Mouse (Mus musculus): ENCODE data around the gene Gbp4.

GRCm38 (mm10) chr5:105146447-105146846 lies 7.1 kb upstream of the Gbp4 start:
- no peak for TF ChIP-seq CTCF (IDR thresholded peaks at IDR 0.05; ENCODE audit: low read depth)
- TF ChIP-seq EP300 (IDR thresholded peaks at IDR 0.05; ENCODE audit: low read depth) = no peak

Data from liver, postnatal 0 days (tissue).